Mouse (Mus musculus): ENCODE measurements around the gene Iah1.
A peak's percentile ranks its signal among the peaks of the same experiment; 100 is the strongest.

Iah1 gene

DNA sequence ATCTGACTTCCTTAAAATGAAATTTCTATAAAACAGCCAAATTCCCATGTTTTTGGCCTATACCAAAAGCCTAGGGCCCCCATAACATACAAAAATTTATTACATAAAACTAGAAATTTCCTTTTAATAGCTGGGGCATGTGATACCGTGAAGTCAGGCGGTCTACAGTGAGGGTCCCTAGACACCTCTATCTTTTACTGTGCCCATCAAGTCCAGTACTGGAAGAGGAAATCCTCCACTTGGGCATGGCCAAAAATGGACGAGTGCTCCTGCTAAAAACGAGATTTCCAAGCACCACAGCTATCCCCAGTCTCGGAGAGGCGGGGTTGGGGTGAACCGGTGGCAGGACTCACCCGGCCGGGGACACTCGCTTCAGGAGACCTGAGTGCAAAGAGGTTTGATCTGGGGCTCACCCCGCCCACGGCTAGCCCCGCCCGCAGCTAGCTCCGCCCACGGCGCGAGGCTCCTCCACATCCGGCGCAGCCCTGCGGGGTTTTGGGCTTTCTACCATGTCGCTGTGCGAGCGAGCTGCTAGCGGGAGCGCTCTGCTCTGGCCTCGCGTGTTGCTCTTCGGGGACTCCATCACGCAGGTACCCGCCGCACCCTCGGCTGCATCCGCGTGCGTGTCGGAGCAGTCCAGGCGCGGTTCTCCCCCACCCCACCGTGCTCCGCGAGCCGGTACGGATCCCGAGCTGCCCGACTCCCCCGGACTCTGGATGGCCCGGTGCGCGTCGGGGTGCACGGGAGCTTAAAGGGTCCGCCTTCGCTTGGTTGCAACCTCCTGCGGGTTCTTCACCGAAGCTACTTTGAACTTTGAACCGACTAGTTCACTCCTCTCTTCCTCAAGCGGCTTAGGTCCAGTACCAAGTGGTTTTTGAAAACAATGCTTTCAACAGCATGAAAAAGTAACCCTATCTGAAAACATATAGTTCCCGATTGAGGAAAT lies at the start of gene Iah1:
Gene Iah1 (plus strand): TSS at position 467 of the 946 bp plus-strand sequence.
- peak; percentile 92 for DNase-seq

DNA sequence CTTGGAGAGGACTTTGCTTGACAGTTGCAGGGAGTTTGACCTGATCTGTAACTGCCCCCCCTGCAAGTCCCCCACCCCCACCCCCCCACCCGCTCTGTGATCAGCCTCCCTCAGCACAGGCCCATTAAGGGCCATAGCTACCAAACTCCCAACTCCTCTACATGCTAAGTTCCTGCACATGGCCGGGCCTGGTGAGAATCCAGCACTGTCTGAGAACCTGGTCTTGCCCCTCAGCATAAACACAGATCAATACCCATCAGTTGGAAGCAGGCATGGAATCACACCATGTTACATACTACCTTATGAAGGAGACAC lies 49.4 kb upstream of the Iah1 start:
- DNase-seq: no peak

DNA sequence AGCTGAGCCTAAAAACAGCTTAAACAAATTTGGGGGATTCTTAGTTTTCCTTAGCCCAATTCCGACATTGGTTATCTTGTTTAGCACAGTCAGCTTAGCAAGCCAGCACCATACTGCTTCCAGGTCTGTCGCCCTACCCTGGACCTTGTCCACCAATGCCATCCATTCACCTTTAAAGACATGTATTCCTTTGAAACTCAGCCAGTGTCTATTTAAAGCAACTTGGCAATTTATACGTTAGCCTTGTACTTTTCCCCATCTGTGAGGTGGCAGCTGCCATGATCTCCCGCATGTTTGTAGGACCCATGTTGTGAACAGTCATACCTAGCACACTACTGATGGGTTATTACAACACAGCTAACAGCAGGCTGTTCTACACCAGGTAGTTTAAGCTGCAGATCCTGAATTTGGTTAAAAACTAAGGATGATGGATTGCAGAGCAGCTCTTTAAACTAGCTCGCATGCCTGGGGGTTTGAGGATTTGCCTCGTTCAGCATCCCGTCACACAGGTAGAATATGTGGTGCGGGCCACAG lies 48.0 kb upstream of the Iah1 start:
- no peak for DNase-seq

DNA sequence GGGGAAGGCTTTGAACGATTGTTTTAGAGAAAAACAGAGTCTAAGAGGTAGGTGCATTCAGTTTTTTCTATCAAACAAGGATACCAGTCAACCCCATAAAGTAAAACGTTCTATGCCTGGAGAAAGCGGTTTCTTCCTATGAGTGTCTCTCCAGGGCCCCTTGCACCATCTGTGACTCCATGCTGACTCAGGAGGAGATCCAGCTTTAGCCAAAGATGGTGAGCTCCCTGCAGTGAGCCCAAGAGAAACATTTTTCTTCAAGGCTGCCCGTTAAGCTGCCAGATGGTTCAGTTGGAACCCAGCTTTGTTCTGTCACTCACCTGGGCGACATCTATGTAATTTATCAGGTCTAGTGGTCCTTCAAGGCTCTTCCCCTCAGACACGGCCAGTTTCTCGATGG lies 41.7 kb upstream of the Iah1 start:
- DNase-seq: no peak

DNA sequence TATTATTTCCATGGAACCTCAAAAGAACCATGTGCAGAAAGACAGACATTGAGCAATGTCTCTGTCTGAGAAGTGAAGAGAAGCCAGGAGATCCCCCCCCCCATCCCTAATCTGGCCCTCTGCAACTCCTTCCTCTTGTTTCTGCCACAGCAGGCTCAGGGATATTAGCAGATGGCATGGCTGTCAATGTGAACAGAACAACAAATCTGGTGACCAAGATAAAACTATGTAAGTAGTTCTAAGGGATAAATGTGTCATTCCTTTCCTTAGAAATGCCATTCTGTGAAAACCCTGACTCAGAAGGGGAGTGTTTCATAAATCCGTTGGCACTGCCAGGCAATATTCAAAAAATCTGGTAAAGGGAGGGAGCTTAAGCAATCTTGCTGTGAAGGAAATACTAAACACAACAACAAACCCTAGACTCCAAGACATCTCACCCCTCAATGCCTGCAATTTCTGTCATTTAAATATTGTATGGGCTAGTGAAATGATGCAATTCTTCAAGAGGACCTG lies 38.8 kb upstream of the Iah1 start:
- DNase-seq: no peak

DNA sequence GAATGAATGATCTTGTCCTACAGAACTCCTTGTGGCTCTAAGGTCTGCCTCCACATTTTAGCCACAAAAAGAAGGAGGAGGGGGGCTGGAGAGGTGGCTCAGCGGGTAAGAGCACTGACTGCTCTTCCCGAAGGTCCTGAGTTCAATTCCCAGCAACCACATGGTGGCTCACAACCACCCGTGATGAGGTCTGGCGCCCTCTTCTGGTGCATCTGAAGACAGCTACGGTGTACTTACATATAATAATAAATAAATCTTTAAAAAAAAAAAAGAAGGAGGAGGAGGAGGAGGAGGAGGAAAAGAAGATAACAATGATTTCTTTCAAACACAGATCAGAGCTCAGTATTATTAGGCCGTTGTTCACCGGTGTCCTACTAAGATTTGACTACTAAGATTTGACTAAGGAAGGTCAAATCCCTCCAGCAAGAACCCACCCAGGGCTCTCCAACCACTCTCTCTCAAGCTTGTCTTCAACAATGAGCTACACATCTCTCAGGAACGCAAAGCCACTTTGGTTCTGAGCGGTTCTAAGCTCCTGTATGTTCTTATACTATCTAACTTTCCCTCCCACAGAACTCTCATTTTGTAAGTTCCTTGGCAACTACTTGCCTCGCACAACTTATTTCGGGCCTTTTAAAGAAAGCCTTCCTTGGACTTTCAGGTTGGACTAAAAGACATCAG lies 31.3 kb upstream of the Iah1 start, which contains the start of gene Cpsf3:
Gene Cpsf3 (plus strand): TSS at position 631 of the 681 bp plus-strand sequence.
- DNase-seq: no peak

DNA sequence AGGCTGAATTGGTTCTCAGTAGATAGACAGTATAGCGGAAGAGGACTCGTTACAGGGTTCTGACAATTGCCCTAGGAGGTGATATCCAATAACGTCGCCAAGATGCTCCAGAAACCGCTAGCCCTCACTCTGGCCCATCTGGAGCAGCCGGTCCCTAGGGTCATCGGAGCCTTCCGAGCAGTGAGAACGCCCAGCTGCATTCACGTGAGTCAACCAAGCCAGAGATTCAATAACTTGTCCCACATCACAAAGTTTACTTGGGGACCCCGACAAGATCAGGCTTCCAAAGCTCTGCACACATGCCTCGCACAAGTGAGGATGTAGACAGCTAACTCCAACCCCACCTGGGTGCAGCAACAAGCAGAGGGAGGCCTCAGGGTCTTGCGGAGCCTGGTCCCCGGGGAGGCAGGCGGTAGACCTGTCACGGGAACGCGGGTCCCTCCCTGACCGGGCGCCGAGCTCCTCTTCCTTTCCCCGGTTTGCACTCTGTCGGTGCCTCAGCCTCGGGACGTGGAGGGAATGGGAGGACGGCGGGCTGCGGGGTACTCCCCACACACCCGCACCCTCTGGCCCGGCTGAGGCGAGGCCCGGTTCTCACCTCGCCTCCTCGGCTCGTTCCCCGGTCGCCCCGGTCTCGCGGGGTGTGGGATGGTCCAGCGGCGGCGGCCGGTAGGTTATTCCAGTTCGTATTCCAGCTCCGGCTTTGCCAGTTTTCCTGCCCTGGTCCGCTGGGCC lies 30.5 kb upstream of the Iah1 start:
- DNase-seq: no peak

DNA sequence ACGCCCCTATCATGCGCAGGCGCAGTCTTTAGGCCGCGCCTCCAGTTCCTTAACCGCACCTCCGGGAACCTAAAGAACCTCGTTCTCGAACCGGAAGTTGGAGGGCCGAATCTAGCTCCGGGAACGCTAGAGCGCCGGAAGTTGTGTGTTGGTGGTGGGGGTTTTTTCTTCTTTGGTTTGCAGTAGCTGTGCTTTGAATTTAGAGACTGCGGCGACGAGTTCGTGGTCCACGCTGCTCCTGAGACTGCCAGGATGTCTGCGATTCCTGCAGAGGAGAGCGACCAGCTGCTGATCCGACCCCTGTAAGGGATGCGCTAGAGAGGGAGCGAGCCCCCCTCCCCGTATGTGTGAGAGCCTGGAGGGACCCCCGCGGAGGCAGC lies 30.0 kb upstream of the Iah1 start, which contains the start of gene Itgb1bp1:
Gene Itgb1bp1 (minus strand): TSS at position 42 of the 380 bp plus-strand sequence.
- peak; percentile 99 for DNase-seq

DNA sequence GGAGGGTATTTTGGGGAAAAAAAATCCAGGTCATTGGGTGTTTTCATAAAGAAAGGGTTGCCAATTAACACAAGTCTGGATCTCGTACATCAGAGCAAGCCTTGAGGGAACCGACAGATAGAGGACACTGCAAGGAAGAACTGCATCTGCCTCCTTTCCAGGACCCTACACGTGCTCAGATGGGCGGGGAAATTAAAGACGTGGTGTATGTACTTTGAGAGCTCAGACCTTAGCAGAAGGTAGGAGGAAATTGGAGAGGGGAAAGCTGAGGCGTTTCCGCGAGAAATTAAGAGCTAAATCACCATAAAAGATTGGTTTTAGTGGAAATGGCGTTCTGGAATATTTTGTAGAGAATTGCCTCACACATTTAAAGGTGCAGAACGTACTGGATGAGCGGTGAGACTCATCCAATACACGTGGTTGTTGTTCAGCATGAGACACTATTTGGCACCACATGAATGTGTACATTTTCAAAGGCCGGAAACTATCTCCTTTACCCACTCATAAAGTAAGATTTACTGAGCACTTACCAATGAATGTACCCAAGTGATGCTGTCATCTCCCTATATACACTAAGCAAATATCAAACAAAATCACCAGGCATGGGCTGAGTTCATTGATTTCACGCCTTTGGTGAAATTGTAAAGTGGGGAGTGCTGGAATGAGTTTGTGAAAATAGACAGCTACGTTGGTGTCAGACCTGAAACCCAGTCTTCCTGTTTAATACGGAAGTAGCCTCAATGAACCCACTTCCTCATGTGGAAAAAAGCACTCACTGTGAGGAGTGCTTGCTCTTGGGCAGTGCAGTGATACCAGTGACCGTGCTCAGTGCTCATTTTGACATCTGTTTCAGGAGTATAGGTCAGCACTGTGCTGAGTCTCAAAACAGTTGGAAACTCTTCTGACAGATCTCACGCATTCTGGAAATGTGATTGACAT lies 29.2 kb upstream of the Iah1 start:
- peak; percentile 29 for DNase-seq

DNA sequence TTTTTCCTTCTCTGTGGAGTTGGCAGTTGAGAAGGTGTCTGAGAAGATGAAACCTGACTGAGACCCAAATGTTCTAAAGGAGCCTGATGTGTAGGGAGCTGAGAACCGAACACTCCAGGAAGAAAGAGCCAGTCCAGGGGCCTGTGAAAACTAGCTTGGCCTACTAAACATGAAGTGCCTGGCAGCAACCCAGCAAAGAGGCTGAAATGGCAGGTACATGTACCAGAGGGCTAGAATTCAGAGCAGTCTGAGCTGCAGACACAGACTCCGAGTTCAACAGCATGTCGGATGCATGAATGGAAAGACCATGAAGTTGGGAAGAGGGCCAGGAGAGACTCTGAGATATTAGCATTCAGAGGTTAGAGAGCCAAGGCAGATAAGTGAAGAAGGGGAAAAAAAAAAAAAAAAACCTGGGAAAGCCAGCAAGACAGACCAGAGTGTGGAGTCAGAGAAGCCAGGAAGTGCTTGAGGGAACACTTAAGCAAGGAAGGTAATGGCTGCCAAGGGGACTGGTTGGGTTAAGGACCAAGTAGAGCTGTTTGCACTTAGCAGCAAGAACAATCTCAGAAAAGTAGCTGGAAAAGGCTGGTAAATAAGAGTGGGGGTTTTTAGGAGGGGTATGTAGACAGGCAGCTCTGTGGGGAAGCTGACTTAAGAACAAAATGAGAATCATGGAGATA lies 27.3 kb upstream of the Iah1 start:
- no peak for DNase-seq

DNA sequence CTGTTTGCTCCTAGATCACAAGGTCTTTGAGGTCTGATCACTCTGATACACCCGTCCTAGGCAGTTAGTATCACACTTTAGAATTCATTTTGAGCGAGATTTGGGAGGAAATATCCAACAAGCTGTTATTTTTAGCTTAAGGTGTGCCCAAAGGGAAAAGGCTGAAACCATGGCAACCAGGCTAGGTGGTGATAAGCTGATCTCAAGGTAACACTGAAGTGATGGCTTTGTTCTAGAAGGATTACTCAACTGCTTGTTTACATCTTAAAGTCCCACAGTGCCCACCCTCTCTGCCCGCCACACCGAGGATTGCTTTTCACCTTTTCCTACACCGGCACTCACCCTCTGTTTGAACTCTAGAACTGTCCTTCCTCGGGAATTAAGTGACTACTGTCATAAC lies 26.5 kb upstream of the Iah1 start:
- no peak for DNase-seq

DNA sequence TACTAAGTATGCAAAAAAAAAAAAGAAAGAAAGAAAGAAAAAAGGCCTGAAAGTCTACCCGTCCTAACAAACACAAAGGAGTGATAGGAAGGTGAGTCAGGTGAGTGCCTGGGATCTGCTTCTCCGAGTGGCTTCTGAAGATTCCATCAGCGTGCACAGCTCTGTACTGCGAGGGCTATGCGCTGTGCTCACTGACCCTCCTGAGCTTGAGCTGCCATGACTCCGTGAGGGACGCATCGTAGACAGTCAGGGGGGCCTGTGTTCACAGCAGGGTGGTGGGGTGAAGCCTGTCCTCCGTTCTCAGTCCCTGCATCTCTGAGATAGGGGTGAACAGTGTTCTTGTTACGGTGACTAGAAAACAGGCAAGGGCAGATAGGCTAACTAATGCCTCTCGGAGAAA lies 17.3 kb upstream of the Iah1 start:
- DNase-seq: no peak

DNA sequence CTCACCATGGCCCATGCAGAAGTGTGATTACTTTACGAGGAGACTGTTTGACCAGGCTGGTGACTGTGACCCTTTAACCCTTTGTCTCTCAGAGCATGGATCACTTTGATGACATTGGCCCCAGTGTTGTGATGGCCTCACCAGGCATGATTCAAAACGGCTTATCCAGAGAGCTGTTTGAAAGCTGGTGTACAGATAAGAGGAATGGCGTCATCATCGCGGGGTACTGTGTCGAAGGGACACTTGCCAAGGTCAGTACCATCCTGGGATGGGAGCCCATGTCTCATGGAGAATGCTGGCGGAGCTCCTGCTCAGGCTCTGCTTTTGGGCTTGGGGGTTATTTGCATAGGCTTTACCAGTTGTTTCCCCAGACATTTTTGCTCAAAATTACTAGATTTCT lies 14.9 kb upstream of the Iah1 start:
- no peak for DNase-seq

DNA sequence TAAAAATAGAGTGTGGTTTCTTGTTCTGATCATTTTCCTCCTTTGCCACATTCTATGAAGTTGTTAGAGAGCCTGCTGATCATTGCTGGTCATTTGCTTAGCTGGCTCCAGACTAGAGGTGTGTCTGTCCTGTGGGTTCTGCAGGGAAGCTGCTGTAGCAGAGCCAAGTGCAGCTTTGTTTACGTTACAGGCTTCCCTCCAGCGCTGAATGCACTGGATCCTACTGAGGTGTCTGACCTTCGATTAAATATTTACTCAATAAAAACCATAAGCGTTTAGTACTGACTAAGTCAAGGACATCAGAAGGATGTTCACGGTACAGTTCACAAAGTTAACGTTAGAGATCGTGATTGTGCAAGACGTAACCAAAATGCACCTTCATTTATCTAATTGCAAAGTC lies 14.3 kb upstream of the Iah1 start:
- no peak for DNase-seq

DNA sequence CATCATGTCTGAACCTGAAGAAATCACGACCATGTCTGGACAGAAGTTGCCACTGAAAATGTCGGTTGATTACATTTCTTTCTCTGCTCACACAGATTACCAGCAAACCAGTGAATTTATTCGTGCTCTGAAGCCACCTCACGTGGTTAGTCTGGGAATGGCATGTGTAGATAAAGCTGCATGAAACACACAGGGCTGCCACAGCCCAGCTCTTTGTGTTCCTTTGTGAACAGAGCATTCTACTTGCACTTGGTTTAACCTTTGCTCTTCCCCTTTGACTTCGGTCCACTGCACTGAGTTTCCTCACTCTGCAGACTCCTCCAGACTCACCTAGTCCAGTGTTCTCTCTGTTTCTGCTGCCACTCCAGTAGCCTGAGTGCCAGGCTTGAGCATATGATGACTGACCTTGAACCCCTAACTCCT lies 13.8 kb upstream of the Iah1 start:
- no peak for DNase-seq

DNA sequence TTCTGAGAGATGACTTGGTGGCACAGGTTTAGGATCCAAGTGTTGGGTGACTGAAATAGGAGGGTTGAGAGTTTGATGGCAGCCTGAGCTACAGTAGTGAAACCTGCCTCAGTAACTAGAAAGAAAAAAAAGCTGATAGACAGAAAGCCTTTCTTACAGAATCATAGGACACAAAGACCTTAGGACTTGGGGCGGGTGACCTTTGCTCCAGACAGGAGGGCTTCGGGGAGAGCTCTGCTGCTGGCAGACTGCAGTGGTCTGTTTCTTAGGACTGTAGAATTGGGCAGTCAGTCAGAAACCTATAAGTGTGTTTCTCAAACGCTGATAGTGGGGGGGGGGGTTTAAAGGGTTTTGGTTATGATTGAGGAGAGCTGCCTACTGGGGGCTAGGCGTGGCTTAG lies 10.4 kb upstream of the Iah1 start:
- DNase-seq: no peak

DNA sequence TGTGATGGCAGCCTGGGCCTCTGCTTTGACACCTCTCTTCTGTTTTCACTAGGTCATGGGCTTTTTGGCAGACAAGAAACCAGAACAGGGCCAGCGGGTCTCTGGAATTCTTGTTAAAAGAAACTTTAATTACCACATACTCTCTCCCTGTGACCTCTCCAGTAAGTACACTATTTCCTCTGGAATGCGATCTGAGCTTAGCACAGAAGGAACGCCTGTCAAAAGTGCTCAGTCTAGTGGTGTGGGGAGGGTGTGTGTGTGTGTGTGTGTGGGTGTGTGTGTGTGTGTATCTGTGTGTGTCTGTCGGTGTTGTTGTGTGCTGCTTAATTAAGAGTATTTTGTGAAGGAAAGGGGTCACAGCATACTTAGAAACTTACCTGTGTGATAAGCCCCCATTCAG lies 9.5 kb upstream of the Iah1 start:
- no peak for DNase-seq

DNA sequence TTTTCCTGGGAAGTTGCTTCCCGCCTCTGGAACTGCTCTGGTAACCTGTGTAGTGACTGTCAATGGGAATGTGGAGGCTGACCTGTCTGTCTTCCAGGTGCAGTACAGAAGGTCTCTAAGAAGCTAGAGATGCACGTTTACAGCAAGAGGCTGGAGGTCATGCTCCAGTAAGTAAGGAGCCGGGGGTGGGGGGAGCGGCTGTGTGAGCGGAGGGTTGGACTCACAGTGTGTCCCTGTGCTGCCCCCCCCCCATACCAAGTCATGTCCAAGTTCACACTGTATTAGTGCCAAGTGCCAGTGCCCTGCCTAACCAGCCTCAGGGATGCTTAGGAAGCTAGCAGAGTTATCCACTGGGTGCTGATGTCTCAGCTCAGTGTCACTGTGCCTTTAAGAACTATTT lies 4.0 kb upstream of the Iah1 start:
- no peak for DNase-seq

DNA sequence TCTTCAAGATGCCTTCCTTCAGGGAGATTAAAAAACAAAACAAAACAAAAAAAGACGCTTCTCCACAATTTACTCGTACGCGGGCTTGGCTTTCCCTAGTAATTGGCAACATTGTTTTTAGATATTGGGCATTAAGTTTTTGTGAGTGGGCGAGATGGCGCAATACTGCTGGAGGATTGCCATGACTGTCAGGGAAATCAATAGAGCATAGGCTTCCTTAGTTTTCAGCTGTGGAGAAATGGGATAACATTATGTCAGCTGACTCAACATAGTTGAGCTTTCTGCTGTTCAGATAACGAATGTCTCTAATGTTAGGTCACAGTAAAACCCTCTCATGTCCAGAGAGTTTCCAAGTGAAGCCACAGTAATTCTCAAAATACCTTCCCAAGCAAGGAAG lies 678 bp downstream of the Iah1 start:
- no peak for DNase-seq

DNA sequence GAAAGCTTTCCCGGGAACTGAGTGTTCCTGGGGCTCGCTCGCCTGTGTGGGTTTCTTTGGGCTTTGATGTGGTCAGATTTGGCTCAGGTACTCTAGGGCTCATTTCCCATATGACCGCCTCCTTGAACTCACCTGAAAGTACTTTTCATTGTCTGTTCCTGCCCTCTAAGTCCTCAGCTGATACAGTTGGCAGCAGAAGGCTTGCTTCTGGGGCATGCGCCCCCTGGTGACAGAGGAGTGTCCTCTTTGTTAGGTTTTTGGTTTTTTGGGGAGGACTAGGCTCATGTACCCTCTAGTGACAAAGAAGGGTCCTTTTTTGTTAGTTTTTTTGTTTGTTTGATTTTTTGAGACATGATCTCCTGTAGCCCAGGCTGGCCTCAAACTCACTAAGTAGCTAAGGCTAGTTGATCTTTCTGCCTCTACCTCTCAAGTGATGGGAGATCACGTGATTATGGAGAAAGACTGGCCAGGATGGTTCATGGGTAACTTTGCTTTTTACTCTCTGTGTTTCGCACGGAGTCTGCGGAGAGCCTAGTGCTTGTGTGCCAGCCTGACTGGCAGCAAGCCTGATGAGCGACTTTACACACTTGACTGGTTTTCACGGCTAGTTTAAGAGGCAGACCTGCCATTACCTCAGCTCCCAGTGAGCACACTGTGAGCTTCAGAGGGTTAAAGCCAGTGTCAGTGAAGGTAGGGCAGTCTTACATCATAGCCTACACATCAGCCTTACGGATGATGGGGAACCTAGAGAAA lies 2.1 kb downstream of the Iah1 start:
- peak; percentile 85 for DNase-seq

DNA sequence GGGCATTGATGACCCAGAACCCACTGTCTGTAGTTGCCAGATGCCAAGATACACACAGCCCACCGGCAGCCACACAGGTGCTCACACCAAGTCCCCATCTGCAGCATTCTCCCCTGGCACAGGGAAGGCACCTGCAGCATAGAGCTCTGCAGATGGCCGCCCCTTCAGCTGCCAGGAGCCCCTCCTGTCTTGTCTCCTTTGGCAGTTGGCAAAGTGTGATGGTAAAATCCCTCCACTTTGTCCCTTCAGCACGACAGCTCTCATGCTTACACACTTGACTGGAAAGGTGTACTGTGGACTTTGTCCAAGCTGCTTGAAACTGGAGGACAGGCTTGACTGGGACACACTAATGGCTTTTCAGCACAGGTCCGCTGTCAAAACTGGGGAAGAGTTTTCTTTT lies 4.1 kb downstream of the Iah1 start:
- DNase-seq: no peak

All from embryo, embryonic 11 days (tissue).